Mouse (Mus musculus): ENCODE results near the gene Atrnl1.

- no peak for TF ChIP-seq CTCF (IDR thresholded peaks at IDR 0.05; ENCODE audit: low read depth, low read length)
- TF ChIP-seq POLR2A (IDR thresholded peaks at IDR 0.05; ENCODE audit: borderline replicate concordance, low read depth, low read length): no peak
These were observed 462.0 kb downstream of the Atrnl1 start for GRCm38 (mm10) chr19:58072846-58073245.
